Mouse (Mus musculus): ENCODE measurements around the gene Ndufs8.

GRCm38 (mm10) chr19:3950331-3950730, 37.8 kb upstream of the Ndufs8 start:
- TF ChIP-seq CTCF (IDR thresholded peaks at IDR 0.05) (no peak), EP300 (IDR thresholded peaks at IDR 0.05) (no peak)
